Mouse (Mus musculus) brain, embryonic 14.5 days (tissue): ENCODE results near the gene Cep83.

Experiments used
- CTCF ChIP-seq: fragments of 200-500 bp; IDR thresholded peaks from 2 replicates; pipeline ENCODE4 v1.5.1; 2012; ENCODE audit warnings: inconsistent platforms, mild to moderate bottlenecking, moderate library complexity, borderline replicate concordance; ENCODE audit not compliant: insufficient read depth, insufficient read length; ENCODE audit errors: extremely low read depth
- POLR2A ChIP-seq: fragments of 200-500 bp; IDR thresholded peaks from 2 replicates; pipeline ENCODE4 v1.6.1; 2012; ENCODE audit warnings: mild to moderate bottlenecking, inconsistent platforms, borderline replicate concordance; ENCODE audit not compliant: poor library complexity, insufficient read depth, insufficient read length, severe bottlenecking; ENCODE audit errors: extremely low read depth

GRCm38 (mm10) chr10:94793914-94794313, 105.5 kb downstream of the Cep83 start:
- no peak for TF ChIP-seq CTCF
- no peak for TF ChIP-seq POLR2A
